Mouse (Mus musculus) liver, embryonic 12.5 days (tissue): ENCODE data around the gene Snx9. TPM values are rescaled to one million over a fixed set of nuclear protein-coding genes. Genes with fewer than 3 reads are reported as not detected.

Experiments used
- ATAC-seq: fragments of 200-750 bp; cut with Nextera tagmentation; 2 replicates; pipeline ENCODE4 v1.8.0; 2017; ENCODE audit warnings: moderate number of reproducible peaks, mild to moderate bottlenecking, moderate library complexity
- H3K27ac ChIP-seq: fragments of 300-500 bp; sonication (generic); 2 replicates; pipeline ENCODE4 v1.5.1; 2016; ENCODE audit warnings: mild to moderate bottlenecking
- H3K27me3 ChIP-seq: fragments of 300-500 bp; sonication (generic); replicated peaks from 2 replicates; pipeline ENCODE4 v1.6.1; 2016; ENCODE audit warnings: mild to moderate bottlenecking, moderate library complexity
- H3K36me3 ChIP-seq: fragments of 300-500 bp; sonication (generic); 2 replicates; pipeline ENCODE4 v1.6.1; 2016; ENCODE audit warnings: mild to moderate bottlenecking, moderate library complexity
- H3K4me1 ChIP-seq: fragments of 300-500 bp; sonication (generic); 2 replicates; pipeline ENCODE4 v1.6.1; 2016
- H3K4me2 ChIP-seq: fragments of 300-500 bp; sonication (generic); 2 replicates; pipeline ENCODE4 v1.6.1; 2016; ENCODE audit warnings: mild to moderate bottlenecking, moderate library complexity
- H3K4me3 ChIP-seq: fragments of 300-500 bp; sonication (generic); 2 replicates; pipeline ENCODE4 v1.5.1; 2016; ENCODE audit warnings: mild to moderate bottlenecking, moderate library complexity
- H3K9ac ChIP-seq: fragments of 300-500 bp; sonication (generic); 2 replicates; pipeline ENCODE4 v1.6.1; 2016; ENCODE audit warnings: mild to moderate bottlenecking, moderate library complexity
- H3K9me3 ChIP-seq: fragments of 300-500 bp; sonication (generic); replicated peaks from 2 replicates; pipeline ENCODE4 v1.6.1; 2016; ENCODE audit warnings: mild to moderate bottlenecking, moderate library complexity
- WGBS: fragments of 180-500 bp; shearing (Covaris S2); methylation state at CpG from one replicate; pipeline ENCODE4 v1.1.7; 2016; ENCODE audit not compliant: insufficient replicate concordance; 5-methylcytosine and 5-hydroxymethylcytosine counted together
- polyA plus RNA-seq: library from polyadenylated mRNA; unstranded; fragments of >200 nt; fragmentation: Nextera tagmentation; extraction: Ambion mirVana; gene quantifications from 2 replicates; pipeline ENCODE4 v1.2.1, GENCODE M21; 2016

Snx9 gene
- 22.7 and 23.5 TPM in 2 replicates for polyA plus RNA-seq

DNA sequence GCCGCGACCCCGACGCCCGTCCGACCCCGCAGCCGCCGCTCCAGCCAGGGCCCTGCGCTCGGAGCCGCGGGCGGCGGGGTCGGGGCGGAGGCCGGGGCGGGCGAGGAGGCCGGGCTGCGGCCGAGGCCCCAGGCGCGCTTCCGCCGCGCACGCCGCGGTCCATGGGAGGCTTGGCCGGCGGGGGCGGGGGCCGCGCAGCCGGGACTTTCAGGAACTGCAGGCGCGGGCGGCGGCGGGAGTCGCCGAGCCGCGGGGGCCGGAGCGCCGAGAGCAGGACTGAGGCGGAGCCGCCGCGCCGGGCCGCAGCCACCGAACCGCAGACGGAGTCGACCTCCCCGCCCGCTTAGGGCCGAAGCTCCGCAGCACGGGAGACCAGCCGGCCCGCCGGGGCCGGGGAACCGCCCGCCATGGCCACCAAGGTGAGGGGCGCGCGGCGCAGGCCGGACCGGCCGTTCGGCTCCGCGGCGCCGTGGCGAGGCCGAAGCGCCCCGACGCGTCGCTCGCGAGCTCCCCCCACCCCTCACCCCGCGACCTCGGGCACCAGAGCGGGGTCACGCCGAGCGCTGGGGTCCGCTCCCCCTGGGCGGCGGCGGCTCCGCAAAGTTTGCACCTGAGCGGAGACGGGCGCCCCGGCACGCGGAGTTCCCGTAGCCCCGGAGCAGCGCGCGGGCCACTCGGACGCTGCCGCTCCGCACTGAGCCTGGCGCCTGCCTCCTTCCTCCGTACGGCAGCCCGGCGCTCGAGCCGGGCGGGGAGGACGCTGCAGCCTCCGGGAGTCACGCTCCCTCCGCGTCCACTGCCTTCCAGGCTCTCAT lies at the start of gene Snx9:
Gene Snx9 (plus strand): TSS at position 202 of the 815 bp plus-strand sequence.
- ATAC-seq = peak; percentile 85
- no peaks in the 10 kb centered on the region for H3K27me3 ChIP-seq
- under 1% methylated on average over 92 of the region's 131 CpGs for WGBS
- H3K4me2 ChIP-seq = peak within 1 kb of the TSS; percentile 93
- H3K9ac ChIP-seq = peak within 1 kb of the TSS; percentile 86
- no peaks in the 10 kb centered on the region for H3K9me3 ChIP-seq
- H3K4me3 ChIP-seq = peak within 1 kb of the TSS; percentile 84
- peak within 1 kb of the TSS; percentile 91 for H3K27ac ChIP-seq
- no peaks in the 10 kb centered on the region for H3K36me3 ChIP-seq
- peaks cover 56% of the 10 kb centered on the region for H3K4me1 ChIP-seq

GRCm38 (mm10) chr17:5792164-5792791 lies 48.9 kb upstream of the Snx9 start:
- Histone ChIP-seq H3K27ac (no peak overlapping the region), H3K27me3 (no peaks in the 10 kb centered on the region)
- WGBS = 51% methylated on average over 12 of the region's 12 CpGs

DNA sequence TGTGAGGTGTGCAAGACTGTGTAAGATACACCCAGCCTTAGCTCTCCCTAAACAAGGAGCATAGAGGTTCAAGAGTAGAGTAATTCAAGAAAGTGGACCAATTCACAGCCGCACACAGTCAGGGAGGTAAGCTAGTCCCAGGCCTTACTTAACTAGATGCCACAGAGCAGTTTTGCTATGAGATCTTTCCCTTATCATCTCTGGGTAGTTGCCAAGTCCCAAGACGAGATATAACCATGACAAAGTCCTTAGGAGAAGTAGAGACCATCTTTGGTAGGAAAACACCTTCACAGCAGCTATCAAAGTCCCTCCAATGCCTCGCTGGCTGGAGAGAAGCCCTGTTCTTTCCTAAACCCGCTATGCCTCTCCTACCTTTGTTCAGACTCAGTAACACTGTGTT lies 47.5 kb upstream of the Snx9 start:
- Histone ChIP-seq H3K9me3 (no peaks in the 10 kb centered on the region), H3K27me3 (no peaks in the 10 kb centered on the region), H3K4me1 (peaks cover 68% of the 10 kb centered on the region), H3K27ac (0 out of 2 replicates have a peak overlapping the region, but pooled peaks have one; percentile 5), H3K36me3 (no peaks in the 10 kb centered on the region), H3K9ac (no peak overlapping the region), H3K4me2 (no peak overlapping the region), H3K4me3 (no peak overlapping the region)
- WGBS = 50% methylated on average over 4 of the region's 4 CpGs
- ATAC-seq = no peak

More at GRCm38 (mm10) chr17:5792164-5792791, 48.9 kb upstream of the Snx9 start:
- Histone ChIP-seq H3K9ac (no peak overlapping the region), H3K9me3 (0 out of 2 replicates have a peak, but pooled peaks cover 3% of the 10 kb centered on the region), H3K4me3 (no peak overlapping the region), H3K36me3 (no peaks in the 10 kb centered on the region), H3K4me1 (peaks cover 55% of the 10 kb centered on the region), H3K4me2 (no peak overlapping the region)
- ATAC-seq = no peak

- peaks cover 74% of the 10 kb centered on the region for H3K4me1 ChIP-seq
- H3K36me3 ChIP-seq = no peaks in the 10 kb centered on the region
- H3K27me3 ChIP-seq = no peaks in the 10 kb centered on the region
- ATAC-seq = no peak
- H3K9me3 ChIP-seq = no peaks in the 10 kb centered on the region
- no peak overlapping the region for H3K4me2 ChIP-seq
- no peak overlapping the region for H3K4me3 ChIP-seq
- no peak overlapping the region for H3K9ac ChIP-seq
- WGBS = 23% methylated on average over 5 of the region's 5 CpGs
- 0 out of 2 replicates have a peak overlapping the region, but pooled peaks have one; percentile 5 for H3K27ac ChIP-seq
Measured at GRCm38 (mm10) chr17:5794276-5794675, 46.9 kb upstream of the Snx9 start.

- H3K4me2 ChIP-seq = no peak overlapping the region
- no peaks in the 10 kb centered on the region for H3K27me3 ChIP-seq
- H3K4me3 ChIP-seq = no peak overlapping the region
- no peak overlapping the region for H3K9ac ChIP-seq
- no peaks in the 10 kb centered on the region for H3K36me3 ChIP-seq
- no peaks in the 10 kb centered on the region for H3K9me3 ChIP-seq
- no peak for ATAC-seq
- WGBS = 61% methylated on average over 5 of the region's 5 CpGs
- no peak overlapping the region; the same call in 1 of the 2 replicates for H3K27ac ChIP-seq
- H3K4me1 ChIP-seq = peaks cover 84% of the 10 kb centered on the region
Measured at GRCm38 (mm10) chr17:5795369-5795768, 45.8 kb upstream of the Snx9 start.

GRCm38 (mm10) chr17:5795878-5796277 lies 45.3 kb upstream of the Snx9 start:
- no peaks in the 10 kb centered on the region for H3K9me3 ChIP-seq
- H3K27ac ChIP-seq = no peak overlapping the region
- H3K9ac ChIP-seq = no peak overlapping the region
- no peak overlapping the region for H3K4me3 ChIP-seq
- no peaks in the 10 kb centered on the region for H3K36me3 ChIP-seq
- WGBS = 3% methylated on average over 5 of the region's 5 CpGs
- ATAC-seq = no peak
- peaks cover 85% of the 10 kb centered on the region for H3K4me1 ChIP-seq
- no peak overlapping the region for H3K4me2 ChIP-seq
- no peaks in the 10 kb centered on the region for H3K27me3 ChIP-seq

- Histone ChIP-seq H3K27ac (peak overlapping the region; percentile 1; the same call in 1 of the 2 replicates), H3K36me3 (no peaks in the 10 kb centered on the region), H3K4me1 (peaks cover 89% of the 10 kb centered on the region), H3K9me3 (no peaks in the 10 kb centered on the region), H3K4me2 (no peak overlapping the region), H3K4me3 (no peak overlapping the region), H3K9ac (no peak overlapping the region), H3K27me3 (no peaks in the 10 kb centered on the region)
- WGBS = 63% methylated on average over 4 of the region's 5 CpGs
- no peak for ATAC-seq
Measured at GRCm38 (mm10) chr17:5797124-5797760, 43.9 kb upstream of the Snx9 start.

DNA sequence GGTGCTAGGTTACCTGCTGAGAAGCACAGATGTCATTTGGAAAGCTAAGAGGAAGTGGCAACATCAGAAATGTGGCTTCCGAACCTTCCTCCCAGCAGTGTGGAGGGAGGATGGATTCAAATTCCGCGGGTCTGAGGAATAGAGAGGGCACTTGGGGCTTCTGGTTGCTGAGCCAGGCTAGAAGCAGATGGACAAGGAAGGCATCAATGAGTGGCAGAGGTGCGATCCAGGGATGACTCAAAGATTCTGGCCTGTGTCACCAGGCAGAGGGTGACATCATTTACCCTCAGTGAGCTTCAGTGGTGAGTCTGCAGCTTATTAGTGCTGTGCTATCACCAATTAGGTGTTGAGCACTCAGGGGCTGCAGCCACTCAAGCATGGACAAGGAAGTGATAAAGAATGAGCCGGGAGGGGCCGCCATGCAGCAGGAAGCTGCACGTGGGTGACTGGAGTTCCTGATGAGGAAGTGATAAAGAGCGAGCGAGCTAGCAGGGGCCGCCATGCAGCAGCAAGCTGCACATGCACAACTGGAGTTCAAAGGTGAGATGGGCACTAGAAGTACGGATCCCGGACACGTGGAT lies 42.8 kb upstream of the Snx9 start:
- no peaks in the 10 kb centered on the region for H3K36me3 ChIP-seq
- H3K4me2 ChIP-seq = peak overlapping the region; percentile 66
- peak; percentile 87 for ATAC-seq
- peak overlapping the region; percentile 61 for H3K27ac ChIP-seq
- no peaks in the 10 kb centered on the region for H3K9me3 ChIP-seq
- H3K27me3 ChIP-seq = no peaks in the 10 kb centered on the region
- H3K4me1 ChIP-seq = peaks cover 84% of the 10 kb centered on the region
- 11% methylated on average over 13 of the region's 13 CpGs for WGBS
- H3K9ac ChIP-seq = peak overlapping the region; percentile 59; the same call in 1 of the 2 replicates
- peak overlapping the region; percentile 44 for H3K4me3 ChIP-seq

- no peaks in the 10 kb centered on the region for H3K9me3 ChIP-seq
- peak overlapping the region; percentile 66 for H3K4me2 ChIP-seq
- no peak for ATAC-seq
- H3K36me3 ChIP-seq = no peaks in the 10 kb centered on the region
- peak overlapping the region; percentile 61 for H3K27ac ChIP-seq
- peaks cover 78% of the 10 kb centered on the region for H3K4me1 ChIP-seq
- H3K27me3 ChIP-seq = no peaks in the 10 kb centered on the region
- peak overlapping the region; percentile 44 for H3K4me3 ChIP-seq
- H3K9ac ChIP-seq = peak overlapping the region; percentile 59
- WGBS = 40% methylated on average over 5 of the region's 5 CpGs
Measured at GRCm38 (mm10) chr17:5798900-5799299, 42.2 kb upstream of the Snx9 start.

- Histone ChIP-seq H3K27ac (peak overlapping the region; percentile 61), H3K4me2 (peak overlapping the region; percentile 66)
Measured at GRCm38 (mm10) chr17:5799396-5800021, 41.6 kb upstream of the Snx9 start.

DNA sequence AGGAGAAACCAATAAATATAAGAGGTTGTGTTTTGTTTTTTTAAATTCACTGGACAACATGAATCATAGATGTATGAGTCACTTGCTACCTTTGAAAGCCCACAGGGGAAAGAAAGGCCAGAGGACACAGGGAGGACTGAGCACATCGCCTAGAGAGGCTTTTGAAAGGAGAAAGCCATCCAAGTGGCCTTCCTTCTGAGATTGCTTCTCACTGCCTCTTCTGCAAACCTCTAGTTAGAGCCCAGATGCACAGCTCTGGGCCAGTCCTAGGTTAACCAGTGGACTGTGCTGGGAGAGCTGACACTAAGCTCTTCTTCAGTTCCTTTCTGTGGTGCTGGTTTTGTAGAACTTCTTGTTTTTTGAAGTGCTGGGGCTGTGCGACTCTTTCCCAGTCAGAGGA lies 40.9 kb upstream of the Snx9 start:
- WGBS = 57% methylated on average over 2 of the region's 2 CpGs
- ATAC-seq = no peak
- peaks cover 69% of the 10 kb centered on the region for H3K4me1 ChIP-seq
- no peaks in the 10 kb centered on the region for H3K36me3 ChIP-seq
- no peak overlapping the region for H3K4me3 ChIP-seq
- peak overlapping the region; percentile 66 for H3K4me2 ChIP-seq
- H3K27me3 ChIP-seq = no peaks in the 10 kb centered on the region
- H3K27ac ChIP-seq = no peak overlapping the region
- no peak overlapping the region for H3K9ac ChIP-seq
- H3K9me3 ChIP-seq = no peaks in the 10 kb centered on the region

More at GRCm38 (mm10) chr17:5799396-5800021, 41.6 kb upstream of the Snx9 start:
- Histone ChIP-seq H3K4me1 (peaks cover 72% of the 10 kb centered on the region), H3K9ac (peak overlapping the region; percentile 59; the same call in 1 of the 2 replicates), H3K9me3 (no peaks in the 10 kb centered on the region), H3K36me3 (no peaks in the 10 kb centered on the region), H3K4me3 (peak overlapping the region; percentile 44), H3K27me3 (no peaks in the 10 kb centered on the region)
- no peak for ATAC-seq
- WGBS = 58% methylated on average over 17 of the region's 17 CpGs
